Mouse (Mus musculus): ENCODE results near the gene Igsf23. TPM values are rescaled to one million over a fixed set of nuclear protein-coding genes. Genes with fewer than 3 reads are reported as not detected.

The Igsf23 gene
- polyA plus RNA-seq, 1 experiment from 2014 or later, result 0.54 TPM

DNA sequence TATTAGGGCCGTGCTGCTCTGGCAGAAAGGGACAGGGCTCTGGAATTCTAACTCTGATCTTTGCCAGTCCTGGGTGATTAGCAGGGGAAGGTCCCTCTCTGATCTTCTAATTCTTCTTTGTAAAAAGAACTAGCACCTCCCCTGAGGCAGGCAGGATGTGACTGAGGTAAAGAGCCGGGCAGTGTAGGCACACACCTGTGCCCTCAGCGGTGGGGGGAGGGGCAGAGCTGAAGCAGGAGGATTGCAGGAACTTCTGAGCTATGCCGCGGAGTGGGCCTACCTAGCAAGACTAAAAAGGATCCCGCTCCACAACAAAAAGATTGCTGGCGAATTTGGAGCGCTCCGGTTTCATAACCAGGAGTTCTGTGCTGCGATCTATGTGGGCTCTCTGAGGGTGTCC lies 560 bp downstream of the Igsf23 start:
- DNase-seq (ENCODE audit: low spot score), result no peak
- WGBS, result 65% methylated on average over 10 of the region's 10 CpGs
- Histone ChIP-seq H3K27me3 (ENCODE audit: low read depth, poor library complexity, severe bottlenecking) (no peaks in the 10 kb centered on the region), H3K4me3 (no peak overlapping the region), H3K27ac (replicated peaks) (no peak overlapping the region), H3K36me3 (no peaks in the 10 kb centered on the region), H3K4me1 (peaks cover 29% of the 10 kb centered on the region), H3K9me3 (replicated peaks) (0 out of 2 replicates have a peak, but pooled peaks cover 3% of the 10 kb centered on the region)

GRCm38 (mm10) chr7:19948956-19949355 lies 1.6 kb downstream of the Igsf23 start:
- peaks cover 29% of the 10 kb centered on the region for H3K4me1 ChIP-seq
- H3K9me3 ChIP-seq (replicated peaks), result 0 out of 2 replicates have a peak, but pooled peaks cover 3% of the 10 kb centered on the region
- no peaks in the 10 kb centered on the region for H3K36me3 ChIP-seq
- no peaks in the 10 kb centered on the region for H3K27me3 ChIP-seq (ENCODE audit: low read depth, poor library complexity, severe bottlenecking)
- WGBS, result 82% methylated on average over 12 of the region's 12 CpGs
- H3K27ac ChIP-seq (replicated peaks), result no peak overlapping the region
- DNase-seq (ENCODE audit: low spot score), result no peak
- no peak overlapping the region for H3K4me3 ChIP-seq

DNA sequence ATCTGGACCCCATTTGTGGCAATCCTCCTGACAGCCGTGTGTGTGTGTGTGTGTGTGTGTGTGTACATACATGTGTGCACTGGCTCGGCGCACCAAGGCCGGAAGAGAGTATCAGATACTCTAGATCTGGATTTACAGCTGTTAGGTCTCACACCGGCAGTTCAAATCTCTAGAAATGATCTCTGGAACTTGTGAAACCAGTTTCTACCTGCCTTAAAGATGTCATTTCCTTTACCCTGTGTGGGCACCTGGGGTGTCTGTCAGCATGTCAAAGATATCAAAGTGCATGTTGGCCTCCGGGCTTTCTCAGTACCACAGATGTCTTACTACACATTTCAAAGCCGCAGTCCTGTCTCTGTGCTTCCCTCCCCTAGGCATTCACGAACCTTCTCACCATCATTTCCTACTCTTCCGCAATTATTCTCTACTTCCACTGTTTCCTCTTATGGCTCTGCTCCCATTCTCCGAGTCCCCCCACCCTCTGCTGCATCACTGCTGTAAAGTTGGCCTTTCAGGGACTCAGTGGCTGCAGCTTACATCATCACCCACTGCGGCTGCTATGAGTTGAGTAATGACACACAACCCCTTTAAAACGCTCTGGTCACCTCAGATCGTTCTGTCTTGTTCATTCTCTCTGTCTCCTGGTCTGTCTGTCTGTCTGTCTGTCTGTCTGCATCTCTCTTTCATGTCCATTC lies 4.6 kb downstream of the Igsf23 start:
- Histone ChIP-seq H3K4me1 (peaks cover 9% of the 10 kb centered on the region; the same call in 1 of the 2 replicates), H3K36me3 (no peaks in the 10 kb centered on the region), H3K27ac (replicated peaks) (no peak overlapping the region), H3K4me3 (no peak overlapping the region), H3K9me3 (replicated peaks) (peaks cover 7% of the 10 kb centered on the region; the same call in 1 of the 2 replicates), H3K27me3 (ENCODE audit: low read depth, poor library complexity, severe bottlenecking) (no peaks in the 10 kb centered on the region)
- no peak for DNase-seq (ENCODE audit: low spot score)
- 85% methylated on average over 13 of the region's 13 CpGs for WGBS

- Histone ChIP-seq H3K27ac (replicated peaks) (no peak overlapping the region), H3K4me1 (peaks cover 3% of the 10 kb centered on the region; the same call in 1 of the 2 replicates), H3K27me3 (ENCODE audit: low read depth, poor library complexity, severe bottlenecking) (no peaks in the 10 kb centered on the region), H3K36me3 (no peaks in the 10 kb centered on the region), H3K9me3 (replicated peaks) (peaks cover 7% of the 10 kb centered on the region; the same call in 1 of the 2 replicates), H3K4me3 (no peak overlapping the region)
- DNase-seq (ENCODE audit: low spot score), result no peak
- 89% methylated on average over 5 of the region's 5 CpGs for WGBS
Observed at GRCm38 (mm10) chr7:19945201-19945600, 5.4 kb downstream of the Igsf23 start.

GRCm38 (mm10) chr7:19944709-19945108 lies 5.8 kb downstream of the Igsf23 start:
- no peak overlapping the region for H3K4me3 ChIP-seq
- 94% methylated on average over 8 of the region's 8 CpGs for WGBS
- no peak for DNase-seq (ENCODE audit: low spot score)
- no peaks in the 10 kb centered on the region for H3K27me3 ChIP-seq (ENCODE audit: low read depth, poor library complexity, severe bottlenecking)
- no peaks in the 10 kb centered on the region for H3K36me3 ChIP-seq
- H3K27ac ChIP-seq (replicated peaks), result no peak overlapping the region
- peaks cover 7% of the 10 kb centered on the region; the same call in 1 of the 2 replicates for H3K9me3 ChIP-seq (replicated peaks)
- H3K4me1 ChIP-seq, result no peaks in the 10 kb centered on the region; the same call in 1 of the 2 replicates

GRCm38 (mm10) chr7:19940256-19940655 lies 10.3 kb downstream of the Igsf23 start:
- H3K4me1 ChIP-seq, result no peaks in the 10 kb centered on the region; the same call in 1 of the 2 replicates
- peaks cover 3% of the 10 kb centered on the region; the same call in 1 of the 2 replicates for H3K9me3 ChIP-seq (replicated peaks)
- no peak overlapping the region for H3K4me3 ChIP-seq
- WGBS, result 67% methylated on average over 5 of the region's 6 CpGs
- H3K27ac ChIP-seq (replicated peaks), result no peak overlapping the region
- DNase-seq (ENCODE audit: low spot score), result no peak
- no peaks in the 10 kb centered on the region for H3K27me3 ChIP-seq (ENCODE audit: low read depth, poor library complexity, severe bottlenecking)
- no peaks in the 10 kb centered on the region for H3K36me3 ChIP-seq

DNA sequence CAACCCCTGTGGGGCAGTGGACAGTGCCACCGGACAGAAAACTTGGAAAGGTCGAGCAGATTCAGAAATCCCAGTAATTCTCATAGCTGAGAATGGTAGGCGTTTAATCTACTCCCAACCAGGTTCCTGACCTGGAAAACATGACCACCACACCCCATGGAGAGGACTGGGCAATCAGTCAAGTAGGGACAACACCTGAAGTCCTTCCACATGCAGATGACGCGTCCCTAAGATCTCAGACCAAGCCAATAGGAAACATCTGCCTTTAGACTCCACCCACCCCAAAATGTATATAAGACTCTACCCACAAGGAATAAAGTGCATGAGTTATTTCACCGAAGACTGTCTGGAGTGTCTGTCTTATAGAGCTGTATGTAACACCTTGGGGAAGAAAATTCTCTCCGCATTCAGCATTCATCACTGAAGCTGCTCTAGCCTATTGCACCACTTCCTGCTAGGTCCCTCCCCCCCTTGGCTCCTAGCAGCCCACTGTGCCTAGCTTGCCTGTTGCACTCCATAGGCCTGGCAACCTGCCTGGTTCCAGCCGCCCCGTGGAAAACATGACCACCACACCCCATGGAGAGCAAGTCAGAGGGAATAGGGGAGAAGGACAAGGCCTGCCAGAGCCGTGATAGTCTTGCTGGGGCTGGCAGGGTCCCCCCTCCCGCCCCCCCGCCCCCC lies 10.9 kb downstream of the Igsf23 start:
- H3K4me3 ChIP-seq, result no peak overlapping the region
- no peaks in the 10 kb centered on the region for H3K27me3 ChIP-seq (ENCODE audit: low read depth, poor library complexity, severe bottlenecking)
- H3K36me3 ChIP-seq, result no peaks in the 10 kb centered on the region
- H3K4me1 ChIP-seq, result no peaks in the 10 kb centered on the region; the same call in 1 of the 2 replicates
- no peak for DNase-seq (ENCODE audit: low spot score)
- no peak overlapping the region for H3K27ac ChIP-seq (replicated peaks)
- H3K9me3 ChIP-seq (replicated peaks), result peaks cover 3% of the 10 kb centered on the region; the same call in 1 of the 2 replicates
- 74% methylated on average over 10 of the region's 12 CpGs for WGBS

DNA sequence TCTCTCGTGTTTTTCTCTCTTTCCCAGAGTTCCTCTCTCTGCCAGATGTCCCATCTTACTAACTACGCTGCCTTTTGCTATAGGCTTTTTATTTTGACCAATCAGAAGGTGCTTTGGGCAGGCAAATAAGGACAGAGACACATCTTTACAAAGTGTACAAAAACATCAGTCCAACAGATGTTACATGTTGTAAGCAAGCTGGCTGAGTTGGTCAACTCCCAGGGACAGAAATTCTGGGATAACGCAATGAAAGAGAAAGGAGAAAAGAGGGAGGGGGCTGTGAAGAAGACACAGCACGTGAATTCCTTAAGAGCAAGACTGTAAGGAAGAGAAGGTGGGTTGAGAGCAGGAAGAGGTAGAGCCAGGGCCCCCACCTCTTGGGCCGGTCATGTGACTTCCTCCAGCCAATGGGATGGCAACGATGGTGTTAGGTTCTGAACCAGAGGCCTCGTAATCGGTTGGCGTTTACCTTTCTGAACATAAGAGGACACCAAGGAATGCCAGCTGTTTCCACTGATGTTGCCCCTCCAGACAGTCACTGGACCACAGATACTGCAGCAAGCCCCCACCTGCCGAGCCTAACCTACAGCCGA lies 13.2 kb downstream of the Igsf23 start:
- H3K36me3 ChIP-seq, result no peaks in the 10 kb centered on the region
- peaks cover 10% of the 10 kb centered on the region for H3K4me1 ChIP-seq
- peaks cover 2% of the 10 kb centered on the region; the same call in 1 of the 2 replicates for H3K27me3 ChIP-seq (ENCODE audit: low read depth, poor library complexity, severe bottlenecking)
- H3K4me3 ChIP-seq, result no peak overlapping the region
- no peaks in the 10 kb centered on the region; the same call in 1 of the 2 replicates for H3K9me3 ChIP-seq (replicated peaks)
- H3K27ac ChIP-seq (replicated peaks), result no peak overlapping the region
- no peak for DNase-seq (ENCODE audit: low spot score)
- WGBS, result 86% methylated on average over 11 of the region's 11 CpGs

DNA sequence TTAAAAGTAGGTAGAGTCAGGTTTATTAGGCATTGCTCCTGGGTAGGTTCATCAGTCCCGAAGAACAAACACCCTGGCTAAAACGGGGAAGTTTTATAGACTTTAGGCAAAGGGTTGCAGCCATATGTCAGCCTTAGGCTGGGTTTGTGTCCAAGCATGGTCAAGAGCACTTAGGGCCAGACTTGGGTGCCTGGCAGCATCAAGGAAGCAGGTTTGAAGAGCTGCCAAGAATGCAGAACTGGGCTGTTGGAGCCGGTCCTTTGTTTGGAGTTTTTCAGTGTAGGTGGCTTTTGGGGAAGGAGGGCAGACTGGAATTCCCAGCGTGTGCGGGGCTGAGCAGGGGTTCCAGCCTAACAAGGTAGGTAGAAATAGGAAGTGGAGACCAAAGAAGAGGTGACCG lies 14.6 kb downstream of the Igsf23 start:
- H3K4me1 ChIP-seq, result peaks cover 11% of the 10 kb centered on the region
- DNase-seq (ENCODE audit: low spot score), result no peak
- 86% methylated on average over 6 of the region's 6 CpGs for WGBS
- no peak overlapping the region for H3K27ac ChIP-seq (replicated peaks)
- H3K4me3 ChIP-seq, result no peak overlapping the region
- H3K9me3 ChIP-seq (replicated peaks), result no peaks in the 10 kb centered on the region; the same call in 1 of the 2 replicates
- no peaks in the 10 kb centered on the region for H3K36me3 ChIP-seq
- H3K27me3 ChIP-seq (ENCODE audit: low read depth, poor library complexity, severe bottlenecking), result peaks cover 6% of the 10 kb centered on the region; the same call in 1 of the 2 replicates

DNA sequence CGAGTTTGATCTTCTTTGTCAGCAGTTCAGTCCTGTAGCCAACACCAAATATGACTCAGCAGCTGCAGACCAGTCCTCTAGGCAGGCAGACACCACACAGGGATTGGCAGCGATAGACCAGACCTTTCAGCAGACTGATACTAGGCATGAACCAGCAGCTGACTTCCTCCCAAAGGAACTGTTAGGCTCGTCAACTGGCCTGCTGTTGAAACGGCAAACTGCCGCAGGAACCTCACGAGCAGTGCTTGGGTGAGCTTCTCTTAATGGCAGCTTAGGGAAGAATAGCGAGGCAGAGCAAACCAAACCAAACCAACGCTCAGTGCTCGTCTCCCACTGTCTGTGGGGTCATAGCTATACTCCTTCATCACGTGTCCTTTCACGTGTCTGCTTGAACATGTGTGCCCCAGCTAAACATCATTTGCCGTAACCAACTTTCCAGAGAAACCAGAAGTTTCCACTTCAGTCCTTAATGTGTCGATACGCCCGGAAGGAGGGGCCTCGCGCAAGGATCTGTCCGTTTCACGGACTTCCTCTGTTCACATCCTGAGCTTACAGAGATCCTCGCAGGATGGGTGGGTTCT lies 15.3 kb downstream of the Igsf23 start:
- peaks cover 11% of the 10 kb centered on the region for H3K4me1 ChIP-seq
- WGBS, result 84% methylated on average over 20 of the region's 20 CpGs
- H3K9me3 ChIP-seq (replicated peaks), result no peaks in the 10 kb centered on the region; the same call in 1 of the 2 replicates
- H3K27me3 ChIP-seq (ENCODE audit: low read depth, poor library complexity, severe bottlenecking), result peaks cover 6% of the 10 kb centered on the region; the same call in 1 of the 2 replicates
- no peak overlapping the region for H3K27ac ChIP-seq (replicated peaks)
- no peaks in the 10 kb centered on the region for H3K36me3 ChIP-seq
- no peak for DNase-seq (ENCODE audit: low spot score)
- H3K4me3 ChIP-seq, result no peak overlapping the region

- no peaks in the 10 kb centered on the region for H3K36me3 ChIP-seq
- no peaks in the 10 kb centered on the region; the same call in 1 of the 2 replicates for H3K9me3 ChIP-seq (replicated peaks)
- no peak overlapping the region for H3K27ac ChIP-seq (replicated peaks)
- peak overlapping the region; percentile 28 for H3K4me3 ChIP-seq
- DNase-seq (ENCODE audit: low spot score), result peak; percentile 23
- H3K27me3 ChIP-seq (ENCODE audit: low read depth, poor library complexity, severe bottlenecking), result peaks cover 6% of the 10 kb centered on the region; the same call in 1 of the 2 replicates
- WGBS, result 34% methylated on average over 20 of the region's 21 CpGs
- peaks cover 11% of the 10 kb centered on the region for H3K4me1 ChIP-seq
Observed at GRCm38 (mm10) chr7:19932877-19933809, 17.4 kb downstream of the Igsf23 start.

Data from midbrain, embryonic 10.5 days (tissue).